Mouse (Mus musculus) kidney, adult 2 months (tissue): ENCODE results near the gene Atf6b. TPM values are rescaled to one million over a fixed set of nuclear protein-coding genes. Genes with fewer than 3 reads are reported as not detected.

Source experiments
- DNase-seq: peaks from one replicate; pipeline ENCODE4 v3.0.0; 2021
- H3K27ac ChIP-seq: fragments of 200-500 bp; 2 replicates; pipeline ENCODE4 v1.5.1; 2012; ENCODE audit warnings: low read depth, low read length, control low read depth, inconsistent platforms; ENCODE audit not compliant: insufficient read depth
- H3K27me3 ChIP-seq: fragments of 200-500 bp; replicated peaks from 2 replicates; pipeline ENCODE4 v1.6.1; 2012; ENCODE audit warnings: mild to moderate bottlenecking, moderate library complexity, low read length, inconsistent platforms; ENCODE audit not compliant: control insufficient read depth, insufficient read depth
- H3K36me3 ChIP-seq: fragments of 200-500 bp; 2 replicates; pipeline ENCODE4 v1.6.1; 2012; ENCODE audit warnings: mild to moderate bottlenecking, moderate library complexity, low read length, inconsistent platforms; ENCODE audit not compliant: control insufficient read depth, insufficient read depth
- H3K4me1 ChIP-seq: fragments of 200-500 bp; 2 replicates; pipeline ENCODE4 v1.6.1; 2011; ENCODE audit warnings: low read length; ENCODE audit not compliant: control insufficient read depth, insufficient read depth
- H3K4me3 ChIP-seq: fragments of 200-500 bp; 2 replicates; pipeline ENCODE4 v1.5.1; 2011; ENCODE audit warnings: mild to moderate bottlenecking, low read depth, low read length, control low read depth; ENCODE audit not compliant: insufficient read depth
- CTCF ChIP-seq: fragments of 200-500 bp; conservative IDR thresholded peaks from 2 replicates; pipeline ENCODE4 v1.5.1; 2011; ENCODE audit warnings: low read depth, mild to moderate bottlenecking, control low read depth, low read length, moderate library complexity, mixed read lengths; ENCODE audit not compliant: insufficient read depth, insufficient read length
- POLR2A ChIP-seq: fragments of 200-500 bp; IDR thresholded peaks from one replicate; pipeline ENCODE4 v1.6.1; 2011; ENCODE audit warnings: low read depth, low read length, control low read depth
- WGBS: fragments of 180-500 bp; shearing (Covaris S2); methylation state at CpG from one replicate; pipeline ENCODE4 v1.1.7; 2018; 5-methylcytosine and 5-hydroxymethylcytosine counted together
- polyA plus RNA-seq: library from polyadenylated mRNA; depleted of rRNA; stranded (reverse); fragments of >200 nt; gene quantifications from 2 replicates; pipeline ENCODE4 v1.2.3, GENCODE M21; 2012; rRNA removed

Gene Atf6b
- polyA plus RNA-seq, 1 experiment = 52.5 TPM

DNA sequence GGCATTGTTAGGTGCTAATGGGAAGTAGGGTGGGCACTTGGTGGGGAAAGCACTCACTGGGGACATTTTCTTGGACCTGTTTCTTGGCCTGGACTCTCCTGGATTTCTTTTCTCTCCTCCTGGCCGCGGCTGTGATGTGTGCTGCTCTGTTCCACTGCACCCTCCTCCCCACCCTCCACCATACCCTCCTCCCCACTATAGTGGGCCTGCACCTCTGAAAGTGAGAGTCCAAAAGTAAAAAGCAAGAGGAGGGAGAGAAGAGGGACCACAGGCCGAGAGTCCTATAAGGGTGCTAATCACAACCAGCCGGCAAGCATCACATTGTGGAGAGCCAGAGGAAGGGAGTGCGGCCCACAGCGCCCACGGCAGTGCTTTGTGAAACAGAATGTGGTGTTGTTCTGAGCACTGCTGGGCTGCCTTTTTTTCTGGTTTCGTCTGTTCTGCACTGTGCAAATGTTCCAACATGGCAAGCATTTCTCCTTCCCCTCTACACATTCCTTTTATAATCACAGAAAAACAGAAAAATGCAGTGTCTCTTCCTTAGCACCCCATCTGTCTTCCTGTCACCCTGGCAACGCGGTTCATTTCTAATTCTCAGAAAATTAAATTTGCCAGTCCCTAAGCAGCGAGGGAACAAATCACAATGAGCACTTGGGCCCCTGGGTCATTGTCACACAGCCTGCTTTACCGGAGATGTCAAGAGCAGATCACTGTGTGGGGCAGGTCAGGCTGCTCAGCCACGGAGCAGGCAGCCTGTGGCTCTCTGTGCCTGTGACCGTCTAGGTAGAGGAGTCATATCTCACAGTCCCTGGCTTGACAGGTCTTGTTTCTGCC is 52.8 kb downstream of the Atf6b start:
- TF ChIP-seq CTCF (no peak), POLR2A (no peak)
- Histone ChIP-seq H3K27ac (no peak overlapping the region), H3K36me3 (no peaks in the 10 kb centered on the region), H3K27me3 (no peaks in the 10 kb centered on the region), H3K4me3 (no peak overlapping the region), H3K4me1 (no peaks in the 10 kb centered on the region)
- no peak for DNase-seq
- 55% methylated on average over 14 of the region's 14 CpGs for WGBS

DNA sequence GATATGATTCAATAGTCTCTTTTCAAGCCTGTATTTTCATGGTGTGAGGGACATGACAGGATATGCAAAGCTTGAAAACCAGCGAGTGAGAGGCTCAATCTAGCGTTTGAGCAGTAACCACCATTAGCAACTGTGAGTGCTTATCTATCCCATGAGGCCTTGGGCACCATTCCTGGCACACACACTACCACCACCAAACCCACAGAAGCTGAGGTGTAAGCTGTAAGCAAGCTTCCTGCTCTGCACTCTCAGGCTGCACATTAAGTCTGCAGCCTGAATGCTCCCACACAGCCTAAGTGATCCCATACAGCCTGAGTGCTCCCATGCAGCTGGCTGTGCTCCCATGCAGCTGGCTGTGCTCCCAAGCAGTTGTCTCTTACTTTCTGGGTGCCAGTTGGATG is 53.7 kb downstream of the Atf6b start:
- WGBS = 71% methylated on average over 2 of the region's 2 CpGs
- no peak overlapping the region for H3K27ac ChIP-seq
- DNase-seq = no peak

More for the DNA sequence above, 53.7 kb downstream of the Atf6b start:
- no peaks in the 10 kb centered on the region for H3K4me1 ChIP-seq
- H3K36me3 ChIP-seq = no peaks in the 10 kb centered on the region
- TF ChIP-seq CTCF (no peak), POLR2A (no peak)
- H3K4me3 ChIP-seq = no peak overlapping the region
- no peaks in the 10 kb centered on the region for H3K27me3 ChIP-seq

Other genes starting within 250 kb of the Atf6b start
- gene BC051142, start 248.3 kb upstream of the Atf6b start, polyA plus RNA-seq = 0.22 and 1.3 TPM in 2 replicates
- not detected in 2 replicates for gene Btnl4, start 169.8 kb upstream of the Atf6b start, polyA plus RNA-seq
- gene Btnl6, start 129.8 kb upstream of the Atf6b start, polyA plus RNA-seq = not detected in 2 replicates
- gene Notch4, start 82.9 kb upstream of the Atf6b start, polyA plus RNA-seq = 14.4 and 18.4 TPM in 2 replicates
- 10.3 and 12.8 TPM in 2 replicates for gene Gpsm3, start 57.3 kb upstream of the Atf6b start, polyA plus RNA-seq
- gene Pbx2, start 55.9 kb upstream of the Atf6b start, polyA plus RNA-seq = 51.3 and 56.2 TPM in 2 replicates
- gene Ager, start 49.3 kb upstream of the Atf6b start, polyA plus RNA-seq = 2.1 TPM in 2 replicates
- gene Rnf5, start 43.5 kb upstream of the Atf6b start, polyA plus RNA-seq = 208 and 256 TPM in 2 replicates
- gene Agpat1, start 42.9 kb upstream of the Atf6b start, polyA plus RNA-seq = 245 and 294 TPM in 2 replicates
- 5.1 and 5.3 TPM in 2 replicates for gene Egfl8, start 31.2 kb upstream of the Atf6b start, polyA plus RNA-seq
- gene Ppt2, start 18.6 kb upstream of the Atf6b start, polyA plus RNA-seq = 118 and 123 TPM in 2 replicates
- 2.7 and 3.2 TPM in 2 replicates for gene Prrt1, start 17.6 kb upstream of the Atf6b start, polyA plus RNA-seq
- 5.5 and 5.8 TPM in 2 replicates for gene Fkbpl, start 2.4 kb upstream of the Atf6b start, polyA plus RNA-seq
- gene Tnxb, start 23.4 kb downstream of the Atf6b start, polyA plus RNA-seq = 5.5 and 8.5 TPM in 2 replicates
- 4.7 and 6.8 TPM in 2 replicates for gene C4b, start 96.7 kb downstream of the Atf6b start, polyA plus RNA-seq
- 0.23 and 29.2 TPM in 2 replicates for gene Cyp21a1, start 157.4 kb downstream of the Atf6b start, polyA plus RNA-seq
- 35.7 and 36.7 TPM in 2 replicates for gene Stk19, start 189.8 kb downstream of the Atf6b start, polyA plus RNA-seq
- gene Dxo, start 189.9 kb downstream of the Atf6b start, polyA plus RNA-seq = 52.6 and 59.2 TPM in 2 replicates
- gene Skiv2l, start 203.1 kb downstream of the Atf6b start, polyA plus RNA-seq = 58.2 and 69.5 TPM in 2 replicates
- gene Nelfe, start 203.2 kb downstream of the Atf6b start, polyA plus RNA-seq = 24.2 and 26.2 TPM in 2 replicates
- 191 and 199 TPM in 2 replicates for gene Cfb, start 215.4 kb downstream of the Atf6b start, polyA plus RNA-seq
- gene Zbtb12, start 232.3 kb downstream of the Atf6b start, polyA plus RNA-seq = 9.4 and 10.8 TPM in 2 replicates
- gene Gm20547, start 234.9 kb downstream of the Atf6b start, polyA plus RNA-seq = 0.05 TPM in 1 of 2 replicates, not detected in the other